ENCODE assay signal across 17 mouse cellular contexts in the genomic region with DNA sequence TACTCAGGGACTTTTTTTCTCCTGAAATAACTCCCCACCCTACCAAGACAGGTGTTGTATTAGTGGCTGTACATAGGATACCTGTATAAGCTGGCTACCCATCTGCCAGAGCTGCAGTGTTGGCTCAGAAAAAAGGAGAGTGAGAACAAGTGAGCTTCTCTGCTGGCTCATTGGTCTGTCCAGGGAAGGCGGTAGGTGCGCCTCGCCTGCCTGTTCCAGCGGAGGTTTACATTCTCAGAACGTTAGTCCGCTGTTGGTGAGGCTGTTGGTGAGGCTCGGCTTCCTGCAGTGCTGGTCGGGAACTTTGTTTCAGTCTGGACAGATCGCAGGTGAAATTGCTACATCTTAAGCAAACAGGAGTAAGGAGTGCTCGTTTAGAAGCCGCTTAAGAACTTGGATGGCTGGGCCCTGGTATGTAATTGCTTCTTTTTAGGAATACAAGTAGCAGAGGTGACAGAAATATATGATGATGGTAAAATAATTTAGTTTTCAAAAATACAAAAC.
DNase-seq lines count a peak whose midpoint lies in the region; ATAC-seq and TF ChIP-seq lines count a peak whose summit lies in the region.
"Had no signal": no experiment of that assay in that cellular context is flagged by ENCODE, and none has a peak within 500 bp of the region (broad histone marks: within the 10 kb centered on the region; RNA-seq: fewer than 3 reads in every experiment).

No protein-coding gene starts in this region.

- no peak overlapping the region for H3K4me2 ChIP-seq in hindbrain, embryonic 11.5 days (replicated peaks; ENCODE audit: low read depth, low read length)
- H3K4me2 ChIP-seq in lung, postnatal 0 days (replicated peaks; ENCODE audit: low read depth, low read length), result no peak overlapping the region; the same call in 1 of the 2 replicates
- H3K4me2 ChIP-seq in hindbrain, embryonic 13.5 days, result no peak overlapping the region
- H3K4me2 ChIP-seq: heart, embryonic 11.5 days; limb, embryonic 12.5 days; liver, embryonic 13.5 days; midbrain, embryonic 12.5 days had no signal

- intact Hi-C loops in gastrocnemius, postnatal 36 days (cut with DNase I), result no loop called here

- TF ChIP-seq EP300 in lung, postnatal 0 days (IDR thresholded peaks at IDR 0.05), result no peak

- no peak for ATAC-seq in hindbrain, embryonic 11.5 days (ENCODE audit: low FRiP score)
- ATAC-seq in lung, postnatal 0 days, result peak; percentile 34
- ATAC-seq in hindbrain, embryonic 13.5 days (ENCODE audit: low FRiP score), result no peak
- ATAC-seq: intestine, postnatal 0 days had no signal

- no peak for TF ChIP-seq POLR2A in brain, embryonic 14.5 days (IDR thresholded peaks at IDR 0.05; ENCODE audit: borderline replicate concordance, extremely low read depth, insufficient read depth, insufficient read length, poor library complexity, severe bottlenecking)

- no peak for TF ChIP-seq CTCF in lung, postnatal 0 days (IDR thresholded peaks at IDR 0.05)
- no peak for TF ChIP-seq CTCF in brain, embryonic 14.5 days (IDR thresholded peaks at IDR 0.05; ENCODE audit: borderline replicate concordance, extremely low read depth, insufficient read depth, insufficient read length)

- H3K9me3 ChIP-seq in hindbrain, embryonic 10.5 days, result no peaks in the 10 kb centered on the region
- H3K9me3 ChIP-seq in hindbrain, embryonic 11.5 days (ENCODE audit: control insufficient read depth, low read length), result no peaks in the 10 kb centered on the region
- no peaks in the 10 kb centered on the region for H3K9me3 ChIP-seq in lung, postnatal 0 days (ENCODE audit: low read length)
- H3K9me3 ChIP-seq in hindbrain, embryonic 13.5 days, result no peaks in the 10 kb centered on the region
- H3K9me3 ChIP-seq: limb, embryonic 12.5 days; liver, embryonic 13.5 days; midbrain, embryonic 12.5 days had no signal

- 0 out of 2 replicates have a peak, but pooled peaks cover 1% of the 10 kb centered on the region for H3K36me3 ChIP-seq in hindbrain, embryonic 10.5 days
- H3K36me3 ChIP-seq in hindbrain, embryonic 11.5 days (ENCODE audit: control insufficient read depth, insufficient read depth, low read length), result no peaks in the 10 kb centered on the region
- no peaks in the 10 kb centered on the region for H3K36me3 ChIP-seq in lung, postnatal 0 days (ENCODE audit: insufficient read depth, low read length)
- no peaks in the 10 kb centered on the region for H3K36me3 ChIP-seq in hindbrain, embryonic 13.5 days
- H3K36me3 ChIP-seq: limb, embryonic 12.5 days; liver, embryonic 13.5 days; midbrain, embryonic 12.5 days had no signal

- no peaks in the 10 kb centered on the region for H3K27me3 ChIP-seq in hindbrain, embryonic 10.5 days (ENCODE audit: insufficient read depth, poor library complexity, severe bottlenecking)
- H3K27me3 ChIP-seq in hindbrain, embryonic 11.5 days (ENCODE audit: control insufficient read depth, insufficient read depth, low read length), result no peaks in the 10 kb centered on the region
- no peaks in the 10 kb centered on the region for H3K27me3 ChIP-seq in lung, postnatal 0 days (replicated peaks; ENCODE audit: insufficient read depth, low read length)
- no peaks in the 10 kb centered on the region for H3K27me3 ChIP-seq in hindbrain, embryonic 13.5 days
- H3K27me3 ChIP-seq: limb, embryonic 12.5 days; liver, embryonic 13.5 days had no signal

- no peak for DNase-seq in hindbrain, embryonic 10.5 days (ENCODE audit: low spot score)
- no peak for DNase-seq in hindbrain, embryonic 11.5 days (ENCODE audit: low spot score)
- DNase-seq in lung, postnatal 0 days (ENCODE audit: low spot score), result peak; percentile 66
- DNase-seq in lung, postnatal 25 days (ENCODE audit: low spot score), result no peak
- DNase-seq in brain, embryonic 14.5 days (ENCODE audit: low read depth), result peak; percentile 51
- no peak for DNase-seq in adrenal gland, adult 2 months
- no peak for DNase-seq in gastrocnemius, postnatal 36 days
- DNase-seq: cerebellum, adult 11 months; gastrocnemius, postnatal 14 days; liver, embryonic 13.5 days; lung, postnatal 10 days had no signal

- H3K9ac ChIP-seq in hindbrain, embryonic 11.5 days (ENCODE audit: low read depth, low read length), result no peak overlapping the region
- no peak overlapping the region for H3K9ac ChIP-seq in lung, postnatal 0 days (replicated peaks; ENCODE audit: low read depth)
- H3K9ac ChIP-seq in hindbrain, embryonic 13.5 days, result no peak overlapping the region
- H3K9ac ChIP-seq: liver, embryonic 13.5 days; midbrain, embryonic 12.5 days had no signal

- H3K27ac ChIP-seq in hindbrain, embryonic 10.5 days, result peak overlapping the region; percentile 86; the same call in 1 of the 2 replicates
- no peak overlapping the region for H3K27ac ChIP-seq in hindbrain, embryonic 11.5 days (ENCODE audit: low read depth, low read length)
- H3K27ac ChIP-seq in lung, postnatal 0 days (ENCODE audit: low read length), result no peak overlapping the region
- H3K27ac ChIP-seq in hindbrain, embryonic 13.5 days, result peak overlapping the region; percentile 82; the same call in 1 of the 2 replicates
- H3K27ac ChIP-seq: limb, embryonic 12.5 days; liver, embryonic 13.5 days; midbrain, embryonic 12.5 days had no signal

- H3K4me3 ChIP-seq in hindbrain, embryonic 10.5 days, result no peak overlapping the region
- H3K4me3 ChIP-seq in hindbrain, embryonic 11.5 days (ENCODE audit: low read depth, low read length), result no peak overlapping the region
- no peak overlapping the region for H3K4me3 ChIP-seq in lung, postnatal 0 days (ENCODE audit: low read depth, low read length)
- H3K4me3 ChIP-seq in hindbrain, embryonic 13.5 days, result no peak overlapping the region
- H3K4me3 ChIP-seq: erythroblast, embryonic 14.5 days; limb, embryonic 12.5 days; liver, embryonic 13.5 days; midbrain, embryonic 12.5 days had no signal

- WGBS in hindbrain, embryonic 10.5 days, result 72% methylated on average over 11 of the region's 11 CpGs
- 80% methylated on average over 11 of the region's 11 CpGs for WGBS in hindbrain, embryonic 11.5 days
- 53% methylated on average over 11 of the region's 11 CpGs for WGBS in lung, postnatal 0 days
- WGBS in hindbrain, embryonic 13.5 days, result 68% methylated on average over 11 of the region's 11 CpGs

- peaks cover 69% of the 10 kb centered on the region for H3K4me1 ChIP-seq in hindbrain, embryonic 10.5 days (replicated peaks)
- peaks cover 28% of the 10 kb centered on the region for H3K4me1 ChIP-seq in hindbrain, embryonic 11.5 days (replicated peaks; ENCODE audit: control insufficient read depth, insufficient read depth, low read length)
- peaks cover 6% of the 10 kb centered on the region; the same call in 1 of the 2 replicates for H3K4me1 ChIP-seq in lung, postnatal 0 days (ENCODE audit: insufficient read depth, low read depth, low read length)
- peaks cover 65% of the 10 kb centered on the region for H3K4me1 ChIP-seq in hindbrain, embryonic 13.5 days (replicated peaks)
- H3K4me1 ChIP-seq: liver, embryonic 13.5 days had no signal

Comparison
In these comparisons a context has a peak if more than half of its experiments do, and no peak if none do; other contexts are left out.
1. DNase-seq: peak in lung, postnatal 0 days (single experiment) and brain, embryonic 14.5 days (single experiment); none in hindbrain, embryonic 10.5 days (single experiment), hindbrain, embryonic 11.5 days (single experiment), lung, postnatal 25 days (single experiment), adrenal gland, adult 2 months (single experiment) and gastrocnemius, postnatal 36 days (0 of 2).
2. H3K27ac ChIP-seq: peak in hindbrain, embryonic 10.5 days (single experiment) and hindbrain, embryonic 13.5 days (single experiment); none in hindbrain, embryonic 11.5 days (single experiment) and lung, postnatal 0 days (single experiment).